Mouse (Mus musculus): ENCODE measurements around the gene Slc7a6os.

- TF ChIP-seq POLR2A (IDR thresholded peaks at IDR 0.05; ENCODE audit: borderline replicate concordance, extremely low read depth, insufficient read depth, insufficient read length, poor library complexity, severe bottlenecking) (no peak), CTCF (IDR thresholded peaks at IDR 0.05; ENCODE audit: borderline replicate concordance, extremely low read depth, insufficient read depth, insufficient read length) (no peak)
Observed at GRCm38 (mm10) chr8:106185628-106186270, 25.0 kb downstream of the Slc7a6os start.
